Mouse (Mus musculus) CD4-positive, CD25-positive, alpha-beta regulatory T cell, adult 4 months (primary cell): ENCODE results near the gene Dync1i1. TPM values are rescaled to one million over a fixed set of nuclear protein-coding genes. Genes with fewer than 3 reads are reported as not detected.

Experiments used
- ATAC-seq: one replicate; pipeline ENCODE4 v1.8.0; 2017
- polyA plus RNA-seq, 2 experiments: library from polyadenylated mRNA; unstranded; fragments of 100-300 nt; shearing (Covaris generic); gene quantifications; one replicate each; pipeline ENCODE4 v1.2.1; 2017

The Dync1i1 gene
- polyA plus RNA-seq, 2 experiments from 2014 or later: not detected

DNA sequence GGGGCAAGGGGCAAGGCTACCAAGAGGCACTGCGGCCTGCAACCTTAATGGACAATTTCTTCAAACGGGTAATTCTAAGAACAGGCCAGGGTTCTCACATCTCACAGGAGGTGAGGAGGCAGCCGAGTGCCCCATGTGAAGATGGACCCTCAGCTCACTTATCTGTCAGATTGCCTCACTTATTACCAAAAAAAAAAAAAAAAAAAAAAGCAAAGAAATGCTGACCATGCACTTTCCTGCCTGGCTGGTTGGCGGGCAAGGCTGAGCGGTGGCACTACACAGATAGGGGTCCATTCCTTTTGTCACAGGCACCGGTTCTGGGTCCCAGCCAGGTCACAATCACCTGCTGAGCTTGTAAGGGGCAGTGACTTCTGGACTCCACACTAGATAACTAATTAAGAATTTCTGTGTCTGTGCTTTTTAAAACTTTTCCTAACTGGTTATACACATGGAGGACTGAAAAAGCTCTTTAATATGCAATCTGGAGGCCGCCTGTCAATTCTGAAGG lies 350.6 kb downstream of the Dync1i1 start:
- ATAC-seq: no peak

- ATAC-seq: no peak
These were observed 351.8 kb downstream of the Dync1i1 start for GRCm38 (mm10) chr6:6077234-6077633.

Other genes starting within 250 kb of the Dync1i1 start
- not detected for gene Pdk4, start 229.3 kb upstream of the Dync1i1 start, polyA plus RNA-seq